Mouse (Mus musculus) neural tube, embryonic 10.5 days (tissue): ENCODE data around the gene Map3k5.
"Not testable (repeated sequence)": the region's sequence is repeated elsewhere in the genome, so short reads cannot be mapped to it uniquely, and the experiment has no call there.

Experiments
- DNase-seq: peaks from one replicate; pipeline ENCODE4 v3.0.0-alpha.2; 2017; ENCODE audit warnings: low spot score; ENCODE audit errors: extremely low spot score

Gene Map3k5

DNA sequence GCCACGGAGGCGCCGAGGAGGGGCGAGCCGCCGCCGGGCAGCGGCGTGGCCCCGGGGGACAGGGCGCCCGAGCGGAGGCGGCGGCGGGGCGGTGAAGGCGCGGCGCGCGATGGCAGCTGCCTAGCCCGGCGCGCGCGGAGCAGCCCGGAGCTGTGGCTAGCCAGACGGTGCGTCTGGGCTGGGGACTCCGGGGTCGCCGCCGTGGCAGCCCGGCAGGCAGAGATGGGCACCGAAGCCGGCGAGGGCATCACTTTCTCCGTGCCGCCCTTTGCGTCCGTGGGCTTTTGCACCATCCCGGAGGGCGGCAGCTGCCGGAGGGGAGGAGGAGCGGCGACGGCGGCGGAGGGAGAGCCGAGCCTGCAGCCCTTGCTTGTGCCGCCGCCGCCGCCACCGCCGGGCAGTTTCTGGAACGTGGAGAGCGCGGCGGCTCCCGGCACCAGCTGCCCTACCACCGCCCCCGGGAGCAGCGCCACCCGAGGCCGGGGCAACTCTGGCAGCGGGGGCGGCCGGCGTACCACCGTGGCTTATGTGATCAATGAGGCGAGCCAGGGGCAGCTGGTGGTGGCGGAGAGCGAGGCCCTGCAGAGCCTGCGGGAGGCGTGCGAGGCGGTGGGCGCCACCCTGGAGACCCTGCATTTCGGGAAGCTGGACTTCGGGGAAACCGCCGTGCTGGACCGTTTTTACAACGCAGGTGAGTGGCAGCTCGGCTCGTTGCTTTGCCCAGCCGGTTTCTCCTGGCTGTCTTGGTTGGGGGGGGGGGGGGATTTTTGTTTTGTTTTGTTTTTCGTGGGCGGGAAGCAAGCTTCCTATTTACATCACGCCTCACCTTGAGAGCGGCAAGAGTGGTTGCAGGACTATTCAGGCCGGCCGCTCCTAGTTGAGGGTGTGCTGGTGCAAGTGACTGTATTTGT, at the start of gene Map3k5:
Gene Map3k5, plus strand, starts transcription at position 89 of the 911 bp plus-strand sequence.
- no peak for DNase-seq

DNA sequence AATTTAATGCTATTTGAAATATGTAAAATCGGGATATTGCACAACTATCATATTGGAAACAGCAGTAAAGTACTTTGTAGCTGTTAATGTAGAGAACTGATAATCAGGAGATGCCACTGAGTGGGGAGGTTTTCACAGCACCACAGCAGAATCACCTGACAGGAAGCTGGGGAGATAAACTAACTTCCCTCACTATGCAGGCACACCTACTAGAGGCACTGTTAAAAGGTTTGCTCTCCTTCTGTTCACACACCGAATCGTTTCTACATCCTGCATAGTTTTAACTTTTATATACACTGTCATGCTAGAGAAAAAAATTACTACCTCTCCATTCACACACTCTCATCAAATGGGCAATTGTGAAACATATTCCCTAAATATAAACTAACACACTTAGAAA, 48.0 kb upstream of the Map3k5 start:
- DNase-seq, result no peak

- DNase-seq, result no peak
These were observed 44.4 kb upstream of the Map3k5 start for GRCm38 (mm10) chr10:19889908-19890307.

- DNase-seq, result no peak
These were observed 42.6 kb upstream of the Map3k5 start for GRCm38 (mm10) chr10:19891686-19892085.

DNA sequence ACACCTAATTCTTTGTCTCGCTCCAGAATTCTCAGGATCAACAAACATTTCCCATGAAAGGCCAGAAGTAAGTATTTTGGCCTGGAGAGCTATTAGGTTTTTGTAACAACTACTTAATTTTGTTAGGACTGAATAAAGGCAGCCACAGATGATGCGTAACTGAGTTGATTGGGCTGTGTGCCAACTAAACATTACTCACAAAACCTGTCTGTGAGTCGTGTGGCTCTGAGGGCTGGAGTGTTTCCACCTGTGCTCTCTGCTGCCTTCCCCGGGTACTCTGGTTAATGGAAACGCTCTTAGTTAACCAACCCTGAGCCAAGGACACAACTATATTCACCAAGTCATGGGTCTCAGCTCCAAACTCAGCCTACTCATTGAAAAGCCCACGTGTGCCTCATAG, 41.1 kb upstream of the Map3k5 start:
- no peak for DNase-seq

GRCm38 (mm10) chr10:19893976-19894375, 40.3 kb upstream of the Map3k5 start:
- DNase-seq, result peak; percentile 33

DNA sequence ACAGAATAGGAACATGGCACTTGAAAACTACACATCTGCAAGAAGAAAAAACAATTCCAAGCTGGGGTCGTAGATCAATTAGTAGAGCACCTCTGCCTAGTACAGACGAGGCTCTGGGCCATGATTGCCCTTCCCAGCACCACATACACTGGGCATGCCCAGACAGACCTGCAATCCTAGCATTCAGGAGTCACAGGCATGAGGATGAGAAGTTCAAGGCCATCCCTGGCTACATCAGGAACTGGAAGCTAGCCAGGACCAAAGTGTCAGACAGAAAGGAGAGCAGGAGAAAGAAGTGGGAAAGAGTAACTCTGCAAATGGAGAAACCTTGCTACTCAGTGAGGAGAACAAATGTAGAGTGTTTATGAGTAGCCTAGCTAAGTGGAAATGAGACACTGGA, 34.1 kb upstream of the Map3k5 start:
- DNase-seq, result no peak

GRCm38 (mm10) chr10:19901992-19902391, 32.3 kb upstream of the Map3k5 start:
- no peak for DNase-seq

- DNase-seq, result no peak
These were observed 30.0 kb upstream of the Map3k5 start for GRCm38 (mm10) chr10:19904077-19904820.

GRCm38 (mm10) chr10:19907246-19907804, 26.9 kb upstream of the Map3k5 start, which contains the start of gene Pex7:
Gene Pex7 (minus strand): TSS chr10:19907689.
- DNase-seq, result peak; percentile 93

DNA sequence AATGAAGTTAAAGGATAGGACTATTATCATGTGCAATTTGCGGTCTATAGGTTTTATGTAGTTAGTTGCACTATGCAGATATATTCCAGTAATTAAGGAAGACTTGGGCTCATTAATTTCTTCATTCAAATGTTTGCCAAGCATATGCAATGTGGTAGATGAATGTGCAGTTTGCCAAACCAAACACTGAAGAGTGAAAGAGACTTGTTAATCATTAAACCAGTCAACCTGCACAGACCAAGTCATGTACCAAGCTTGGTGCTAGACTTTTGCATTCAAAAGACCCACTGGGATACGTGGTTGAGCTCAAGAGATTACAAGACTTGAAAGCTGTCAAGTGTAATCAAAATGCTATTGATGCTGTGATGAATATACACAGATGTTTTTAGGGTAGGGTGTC, 26.2 kb upstream of the Map3k5 start:
- DNase-seq, result no peak

GRCm38 (mm10) chr10:19910516-19910915, 23.8 kb upstream of the Map3k5 start:
- no peak for DNase-seq

GRCm38 (mm10) chr10:19911583-19911982, 22.7 kb upstream of the Map3k5 start:
- no peak for DNase-seq

- DNase-seq, result no peak
These were observed 20.5 kb upstream of the Map3k5 start for GRCm38 (mm10) chr10:19913806-19914205.

GRCm38 (mm10) chr10:19915301-19915700, 19.0 kb upstream of the Map3k5 start:
- DNase-seq, result no peak

DNA sequence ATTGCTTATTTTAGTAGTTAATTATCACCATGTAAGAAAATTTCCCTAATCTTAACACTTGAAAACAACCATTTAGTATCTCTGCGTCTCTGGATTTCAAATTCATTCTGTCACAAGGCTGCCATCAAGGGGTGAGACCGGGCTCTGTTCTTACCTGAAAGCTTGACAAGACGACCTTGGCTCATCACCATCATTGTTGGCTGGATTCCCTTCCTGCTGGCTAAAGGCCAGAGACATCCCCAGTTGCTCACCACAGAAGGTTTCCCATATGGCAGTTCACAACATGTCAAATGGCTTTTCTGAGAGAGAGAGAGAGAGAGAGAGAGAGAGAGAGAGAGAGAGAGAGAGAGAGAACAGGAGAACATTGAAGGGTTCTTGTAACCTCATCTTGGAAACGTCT, 11.9 kb upstream of the Map3k5 start:
- no peak for DNase-seq

DNA sequence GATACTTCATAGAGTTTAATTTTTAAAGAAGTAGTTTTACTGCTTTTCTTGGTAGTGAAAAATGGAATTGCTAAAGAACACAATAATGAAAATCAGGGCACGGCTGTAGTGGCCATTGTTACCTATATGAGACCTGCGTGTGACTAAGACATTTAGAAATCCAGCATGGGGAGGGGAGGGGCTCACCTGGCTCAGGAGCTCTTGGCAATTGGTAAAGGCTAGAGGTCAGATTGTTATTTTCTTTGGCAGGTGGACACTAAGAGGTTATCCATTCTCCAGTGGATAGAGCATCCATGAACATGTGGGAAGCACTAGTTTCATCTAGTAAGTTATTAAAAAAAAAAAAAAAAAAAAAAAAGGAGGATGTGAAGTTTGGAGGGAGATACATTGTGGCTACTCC, 10.0 kb upstream of the Map3k5 start:
- no peak for DNase-seq

GRCm38 (mm10) chr10:19926391-19926897, 7.8 kb upstream of the Map3k5 start:
- not testable (repeated sequence) for DNase-seq

DNA sequence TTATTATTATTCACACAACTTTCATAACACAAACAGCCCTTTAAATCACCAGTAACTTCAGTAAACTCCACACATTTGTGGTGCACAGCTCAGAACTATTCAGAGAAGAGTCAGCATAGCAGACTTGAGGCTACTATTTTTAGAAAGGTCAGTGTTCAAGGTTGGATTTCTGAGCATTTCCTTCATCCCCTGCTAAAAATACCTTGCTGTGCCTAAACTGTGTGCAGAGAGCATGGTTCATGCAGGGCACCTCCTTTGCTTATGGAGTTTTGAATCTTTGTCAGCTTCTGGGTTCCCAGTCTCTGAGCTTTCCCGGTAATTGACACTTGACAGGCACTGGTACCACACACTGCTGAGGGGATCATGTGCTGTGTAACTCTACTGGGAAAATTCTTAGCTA, 6.1 kb upstream of the Map3k5 start:
- no peak for DNase-seq

DNA sequence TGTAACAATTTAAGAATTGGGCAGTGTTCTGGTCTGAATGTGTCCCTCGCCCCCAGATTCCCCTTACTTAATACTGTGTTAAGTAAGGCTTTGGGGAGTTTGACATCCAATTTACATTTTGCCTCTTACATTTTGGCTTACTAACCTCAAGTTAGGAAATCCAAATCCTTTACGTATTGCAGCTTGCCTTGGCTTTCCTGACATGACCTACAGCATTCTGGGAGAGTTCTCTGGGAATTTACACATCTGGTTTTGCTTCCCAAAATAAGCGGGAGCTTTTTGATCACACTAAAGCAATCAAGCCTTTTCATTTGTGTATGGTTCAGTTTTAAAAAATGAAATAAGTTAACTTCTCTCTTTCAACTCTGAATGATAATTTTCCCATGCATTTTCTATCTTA, 1.3 kb upstream of the Map3k5 start:
- DNase-seq, result no peak

DNA sequence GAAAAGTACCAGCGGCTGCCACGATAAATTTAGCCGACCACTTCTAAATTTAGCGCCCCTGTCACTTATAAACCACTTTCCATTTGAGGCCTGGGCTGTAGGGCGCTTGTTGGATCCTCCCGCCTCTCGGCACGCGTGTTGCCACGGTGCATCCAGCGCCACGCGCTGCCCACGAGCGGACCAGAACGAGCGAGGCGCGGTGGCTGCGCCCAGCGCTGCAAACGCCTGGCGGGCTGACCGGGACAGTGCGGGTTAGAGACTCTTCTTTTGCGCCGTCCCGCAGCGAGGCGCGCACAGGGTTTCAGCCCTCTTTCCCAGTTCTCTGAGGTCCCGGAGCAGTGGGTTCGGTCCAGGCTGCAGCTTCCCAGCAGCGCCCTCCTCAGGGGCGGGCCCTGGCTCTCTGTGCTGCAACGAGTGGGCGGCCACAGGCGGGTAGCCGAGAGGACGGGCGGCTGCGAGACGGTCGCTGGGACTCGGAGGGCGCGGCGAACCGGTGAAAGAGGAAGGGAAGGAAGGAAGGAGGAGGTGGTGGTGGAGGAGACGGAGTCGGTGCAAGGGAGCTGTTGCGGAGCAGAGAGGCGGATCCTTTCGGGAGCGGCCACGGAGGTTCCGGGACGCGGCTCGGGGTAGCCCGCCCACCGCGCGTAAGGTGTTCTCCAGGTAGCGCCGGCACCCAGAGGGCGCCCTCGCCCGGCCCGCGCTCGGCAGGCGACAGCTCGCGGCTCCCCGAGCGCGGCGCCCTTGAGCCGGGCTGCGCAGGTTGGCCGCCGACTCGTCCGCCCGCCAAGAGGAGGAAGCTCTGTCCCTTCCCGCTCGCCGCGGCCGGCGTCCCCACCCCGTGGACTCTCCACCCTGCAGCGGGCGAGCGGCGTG, 525 bp upstream of the Map3k5 start:
- peak; percentile 82 for DNase-seq
